Mouse (Mus musculus): ENCODE data around the gene Plekhm2.

- TF ChIP-seq CTCF (IDR thresholded peaks at IDR 0.05; ENCODE audit: borderline replicate concordance, insufficient read depth, low read depth, low read length), result no peak
- TF ChIP-seq POLR2A (IDR thresholded peaks at IDR 0.05; ENCODE audit: borderline replicate concordance, insufficient read depth, low read length), result no peak
These were observed 1.4 kb downstream of the Plekhm2 start for GRCm38 (mm10) chr4:141663122-141663931.
